Mouse (Mus musculus) embryo, embryonic 10.5 days (tissue): ENCODE results near the gene Flna.
A peak's percentile ranks its signal among the peaks of the same experiment; 100 is the strongest.
"Not testable (repeated sequence)": the region's sequence is repeated elsewhere in the genome, so short reads cannot be mapped to it uniquely, and the experiment has no call there.

Experiments
- DNase-seq: peaks from one replicate; pipeline ENCODE4 v3.0.0-alpha.2; 2015; ENCODE audit warnings: low spot score

The Flna gene

GRCm38 (mm10) chrX:74246213-74246681 lies 3.4 kb downstream of the Flna start:
- DNase-seq = peak; percentile 93

GRCm38 (mm10) chrX:74245687-74246086 lies 3.9 kb downstream of the Flna start:
- peak; percentile 73 for DNase-seq

GRCm38 (mm10) chrX:74245107-74245506 lies 4.5 kb downstream of the Flna start:
- DNase-seq = no peak

- DNase-seq = peak; percentile 80
These were observed 5.0 kb downstream of the Flna start for GRCm38 (mm10) chrX:74244614-74245083.

- no peak for DNase-seq
These were observed 5.8 kb downstream of the Flna start for GRCm38 (mm10) chrX:74243807-74244206.

GRCm38 (mm10) chrX:74243396-74243795 lies 6.2 kb downstream of the Flna start:
- DNase-seq = no peak

GRCm38 (mm10) chrX:74240332-74240731 lies 9.3 kb downstream of the Flna start:
- DNase-seq = no peak

- no peak for DNase-seq
These were observed 16.4 kb downstream of the Flna start for GRCm38 (mm10) chrX:74233196-74233595.

- DNase-seq = no peak
These were observed 19.6 kb downstream of the Flna start for GRCm38 (mm10) chrX:74230038-74230437.

GRCm38 (mm10) chrX:74220099-74220498 lies 29.5 kb downstream of the Flna start:
- DNase-seq = not testable (repeated sequence)

- DNase-seq = no peak
These were observed 30.2 kb downstream of the Flna start for GRCm38 (mm10) chrX:74219449-74219848.

- no peak for DNase-seq
These were observed 31.1 kb downstream of the Flna start for GRCm38 (mm10) chrX:74218496-74218895.

GRCm38 (mm10) chrX:74203556-74203955 lies 46.1 kb downstream of the Flna start:
- DNase-seq = no peak

GRCm38 (mm10) chrX:74176959-74177358 lies 72.7 kb downstream of the Flna start, which contains the start of gene Tktl1:
Gene Tktl1 (plus strand): TSS chrX:74177259.
- DNase-seq = no peak
